Mouse (Mus musculus): ENCODE measurements at regions not wholly inside any gene's neighbourhood (a gene's known extent, or its start where the extent isn't known, plus 50 kb on each side); places are given as distances from the start of the nearest gene placed in this dataset.

GRCm38 (mm10) chrX:166766991-166767390, 181.5 kb upstream of the Egfl6 start:
- no peak overlapping the region for H3K27ac ChIP-seq
- H3K27me3 ChIP-seq (replicated peaks) = peaks cover 12% of the 10 kb centered on the region; the same call in 1 of the 2 replicates
- no peaks in the 10 kb centered on the region for H3K36me3 ChIP-seq (replicated peaks)
- H3K4me2 ChIP-seq = no peak overlapping the region
- no peak overlapping the region for H3K9ac ChIP-seq
- no peaks in the 10 kb centered on the region for H3K4me1 ChIP-seq
- 86% methylated on average over 6 of the region's 6 CpGs for WGBS
- no peak overlapping the region for H3K4me3 ChIP-seq
- ATAC-seq (replicated peaks) = no peak
- H3K9me3 ChIP-seq = no peaks in the 10 kb centered on the region

- WGBS = 76% methylated on average over 2 of the region's 2 CpGs
- H3K4me2 ChIP-seq = no peak overlapping the region
- H3K4me1 ChIP-seq = no peaks in the 10 kb centered on the region
- H3K36me3 ChIP-seq (replicated peaks) = no peaks in the 10 kb centered on the region
- no peak overlapping the region for H3K4me3 ChIP-seq
- no peak overlapping the region for H3K27ac ChIP-seq
- ATAC-seq (replicated peaks) = no peak
- no peak overlapping the region for H3K9ac ChIP-seq
- H3K27me3 ChIP-seq (replicated peaks) = peaks cover 12% of the 10 kb centered on the region; the same call in 1 of the 2 replicates
- no peaks in the 10 kb centered on the region for H3K9me3 ChIP-seq
Measured at GRCm38 (mm10) chrX:166765647-166766046, 180.1 kb upstream of the Egfl6 start.

- H3K4me2 ChIP-seq = no peak overlapping the region
- ATAC-seq (replicated peaks) = no peak
- H3K36me3 ChIP-seq (replicated peaks) = no peaks in the 10 kb centered on the region
- H3K9ac ChIP-seq = no peak overlapping the region
- WGBS = 90% methylated on average over 2 of the region's 2 CpGs
- no peak overlapping the region for H3K4me3 ChIP-seq
- no peaks in the 10 kb centered on the region for H3K4me1 ChIP-seq
- no peaks in the 10 kb centered on the region for H3K9me3 ChIP-seq
- H3K27me3 ChIP-seq (replicated peaks) = peaks cover 9% of the 10 kb centered on the region; the same call in 1 of the 2 replicates
- no peak overlapping the region for H3K27ac ChIP-seq
Measured at GRCm38 (mm10) chrX:166762098-166762497, 176.6 kb upstream of the Egfl6 start.

- no peak for ATAC-seq (replicated peaks)
- H3K36me3 ChIP-seq (replicated peaks) = no peaks in the 10 kb centered on the region
- WGBS = 56% methylated on average over 1 of the region's 1 CpGs
- no peak overlapping the region for H3K4me2 ChIP-seq
- no peak overlapping the region for H3K4me3 ChIP-seq
- H3K27me3 ChIP-seq (replicated peaks) = peaks cover 5% of the 10 kb centered on the region; the same call in 1 of the 2 replicates
- H3K9ac ChIP-seq = no peak overlapping the region
- H3K4me1 ChIP-seq = no peaks in the 10 kb centered on the region
- no peak overlapping the region for H3K27ac ChIP-seq
- no peaks in the 10 kb centered on the region for H3K9me3 ChIP-seq
Measured at GRCm38 (mm10) chrX:166757152-166757551, 171.6 kb upstream of the Egfl6 start.

GRCm38 (mm10) chrX:166754967-166755654, 169.6 kb upstream of the Egfl6 start:
- Histone ChIP-seq H3K4me1 (no peaks in the 10 kb centered on the region), H3K9ac (no peak overlapping the region), H3K27ac (no peak overlapping the region), H3K4me3 (no peak overlapping the region), H3K9me3 (no peaks in the 10 kb centered on the region), H3K27me3 (replicated peaks) (peaks cover 5% of the 10 kb centered on the region; the same call in 1 of the 2 replicates), H3K4me2 (no peak overlapping the region), H3K36me3 (replicated peaks) (no peaks in the 10 kb centered on the region)
- 77% methylated on average over 3 of the region's 3 CpGs for WGBS
- no peak for ATAC-seq (replicated peaks)

- no peaks in the 10 kb centered on the region for H3K9me3 ChIP-seq
- no peak overlapping the region for H3K4me3 ChIP-seq
- H3K4me2 ChIP-seq = no peak overlapping the region
- no peaks in the 10 kb centered on the region; the same call in 1 of the 2 replicates for H3K27me3 ChIP-seq (replicated peaks)
- H3K9ac ChIP-seq = no peak overlapping the region
- H3K27ac ChIP-seq = no peak overlapping the region
- no peaks in the 10 kb centered on the region for H3K4me1 ChIP-seq
- 49% methylated on average over 8 of the region's 8 CpGs for WGBS
- peak; percentile 85 for ATAC-seq (replicated peaks)
- H3K36me3 ChIP-seq (replicated peaks) = no peaks in the 10 kb centered on the region
Measured at GRCm38 (mm10) chrX:166749055-166749679, 163.6 kb upstream of the Egfl6 start.

GRCm38 (mm10) chrX:166731354-166731753, 145.8 kb upstream of the Egfl6 start:
- 79% methylated on average over 2 of the region's 2 CpGs for WGBS
- H3K27me3 ChIP-seq (replicated peaks) = peaks cover 3% of the 10 kb centered on the region
- H3K9me3 ChIP-seq = no peaks in the 10 kb centered on the region
- ATAC-seq (replicated peaks) = no peak
- no peak overlapping the region for H3K4me2 ChIP-seq
- H3K36me3 ChIP-seq (replicated peaks) = no peaks in the 10 kb centered on the region
- no peak overlapping the region for H3K4me3 ChIP-seq
- no peaks in the 10 kb centered on the region for H3K4me1 ChIP-seq
- H3K27ac ChIP-seq = no peak overlapping the region
- no peak overlapping the region for H3K9ac ChIP-seq

- no peak overlapping the region for H3K27ac ChIP-seq
- 45% methylated on average over 2 of the region's 2 CpGs for WGBS
- H3K4me3 ChIP-seq = no peak overlapping the region
- H3K4me1 ChIP-seq = no peaks in the 10 kb centered on the region
- ATAC-seq (replicated peaks) = no peak
- peaks cover 7% of the 10 kb centered on the region for H3K27me3 ChIP-seq (replicated peaks)
- no peak overlapping the region for H3K9ac ChIP-seq
- H3K36me3 ChIP-seq (replicated peaks) = no peaks in the 10 kb centered on the region
- H3K4me2 ChIP-seq = no peak overlapping the region
- no peaks in the 10 kb centered on the region for H3K9me3 ChIP-seq
Measured at GRCm38 (mm10) chrX:166728622-166728928, 143.1 kb upstream of the Egfl6 start.

- peaks cover 9% of the 10 kb centered on the region for H3K27me3 ChIP-seq (replicated peaks)
Measured at GRCm38 (mm10) chrX:166727823-166728621, 142.5 kb upstream of the Egfl6 start.

GRCm38 (mm10) chrX:166725761-166726503, 140.4 kb upstream of the Egfl6 start:
- Histone ChIP-seq H3K9me3 (no peaks in the 10 kb centered on the region), H3K9ac (no peak overlapping the region), H3K4me1 (no peaks in the 10 kb centered on the region), H3K27me3 (replicated peaks) (peaks cover 15% of the 10 kb centered on the region), H3K4me3 (no peak overlapping the region), H3K4me2 (no peak overlapping the region), H3K36me3 (replicated peaks) (no peaks in the 10 kb centered on the region), H3K27ac (no peak overlapping the region)
- 52% methylated on average over 6 of the region's 6 CpGs for WGBS
- no peak for ATAC-seq (replicated peaks)

More at GRCm38 (mm10) chrX:166727823-166728621, 142.5 kb upstream of the Egfl6 start:
- 29% methylated on average over 7 of the region's 7 CpGs for WGBS
- peak; percentile 75 for ATAC-seq (replicated peaks)
- H3K9me3 ChIP-seq = no peaks in the 10 kb centered on the region
- H3K4me3 ChIP-seq = no peak overlapping the region
- no peaks in the 10 kb centered on the region for H3K4me1 ChIP-seq
- H3K36me3 ChIP-seq (replicated peaks) = no peaks in the 10 kb centered on the region
- H3K4me2 ChIP-seq = no peak overlapping the region
- H3K9ac ChIP-seq = no peak overlapping the region
- H3K27ac ChIP-seq = no peak overlapping the region

GRCm38 (mm10) chrX:166718075-166718474, 132.6 kb upstream of the Egfl6 start:
- H3K9ac ChIP-seq = no peak overlapping the region
- no peaks in the 10 kb centered on the region for H3K4me1 ChIP-seq
- no peak overlapping the region for H3K4me3 ChIP-seq
- H3K4me2 ChIP-seq = no peak overlapping the region
- ATAC-seq (replicated peaks) = no peak
- H3K9me3 ChIP-seq = no peaks in the 10 kb centered on the region
- no peak overlapping the region for H3K27ac ChIP-seq
- H3K36me3 ChIP-seq (replicated peaks) = no peaks in the 10 kb centered on the region
- peaks cover 13% of the 10 kb centered on the region; the same call in 1 of the 2 replicates for H3K27me3 ChIP-seq (replicated peaks)

- Histone ChIP-seq H3K27ac (no peak overlapping the region), H3K4me2 (no peak overlapping the region), H3K36me3 (replicated peaks) (no peaks in the 10 kb centered on the region), H3K9ac (no peak overlapping the region), H3K9me3 (no peaks in the 10 kb centered on the region), H3K4me1 (no peaks in the 10 kb centered on the region), H3K4me3 (no peak overlapping the region), H3K27me3 (replicated peaks) (no peaks in the 10 kb centered on the region; the same call in 1 of the 2 replicates)
- no peak for ATAC-seq (replicated peaks)
- 70% methylated on average over 2 of the region's 2 CpGs for WGBS
Measured at GRCm38 (mm10) chrX:166709306-166709705, 123.8 kb upstream of the Egfl6 start.
